Mouse (Mus musculus) cerebellum, adult 2 months (tissue): ENCODE data around the gene Nxpe4.

Source experiments
- CTCF ChIP-seq: fragments of 200-500 bp; IDR thresholded peaks from 2 replicates; pipeline ENCODE4 v1.5.1; 2011; ENCODE audit warnings: low read depth, mild to moderate bottlenecking, control low read depth, low read length, moderate library complexity, borderline replicate concordance; ENCODE audit not compliant: insufficient read depth
- POLR2A ChIP-seq: fragments of 200-500 bp; IDR thresholded peaks from 2 replicates; pipeline ENCODE4 v1.6.1; 2011; ENCODE audit warnings: low read length, control low read depth, borderline replicate concordance; ENCODE audit not compliant: insufficient read depth

DNA sequence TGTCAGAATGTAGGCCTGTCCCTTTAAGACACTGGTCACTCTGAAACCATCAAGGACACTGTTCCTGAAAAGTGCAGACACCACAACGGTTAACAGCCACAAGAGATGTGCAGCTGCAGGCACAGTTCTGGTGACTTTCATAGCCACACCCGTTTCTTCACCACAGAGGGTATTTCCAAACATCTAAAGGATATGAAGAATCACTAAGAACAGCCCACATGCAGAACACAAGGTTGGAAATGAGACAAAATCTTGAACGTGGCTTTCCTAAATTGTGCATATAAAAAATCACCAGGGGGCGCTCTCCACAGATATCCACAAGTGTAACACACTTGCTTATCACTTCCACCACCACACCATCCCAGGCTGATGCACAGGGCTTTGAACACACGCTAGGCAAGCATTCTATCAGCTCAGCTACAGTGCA is 286.0 kb downstream of the Nxpe4 start:
- TF ChIP-seq CTCF (peak; percentile 25; the same call in 1 of the 2 replicates), POLR2A (no peak)
